Mouse (Mus musculus) thymus, postnatal 10 days (tissue): ENCODE results near the gene Gtf2h4.

Experiments
- DNase-seq, 2 experiments: peaks; one replicate each; pipeline ENCODE4 v3.0.0; 2021; ENCODE audit warnings: low spot score in 2 of 2

Gtf2h4 gene

GRCm38 (mm10) chr17:35697429-35697758 is 23.9 kb upstream of the Gtf2h4 start:
- DNase-seq: no peak

- no peak for DNase-seq
Observed at GRCm38 (mm10) chr17:35696691-35697090, 23.2 kb upstream of the Gtf2h4 start.

GRCm38 (mm10) chr17:35695289-35695688 is 21.8 kb upstream of the Gtf2h4 start:
- DNase-seq: peak; percentile 48 to 66

GRCm38 (mm10) chr17:35693906-35694305 is 20.4 kb upstream of the Gtf2h4 start:
- DNase-seq: no peak

- no peak for DNase-seq
Observed at GRCm38 (mm10) chr17:35692368-35692767, 18.8 kb upstream of the Gtf2h4 start.

GRCm38 (mm10) chr17:35691811-35692210 is 18.3 kb upstream of the Gtf2h4 start:
- DNase-seq: no peak

- no peak for DNase-seq
Observed at GRCm38 (mm10) chr17:35689936-35690645, 16.6 kb upstream of the Gtf2h4 start.

GRCm38 (mm10) chr17:35688347-35689175 is 15.0 kb upstream of the Gtf2h4 start:
- DNase-seq: peak in 1 of 2 experiments; percentile 64

- no peak for DNase-seq
Observed at GRCm38 (mm10) chr17:35685061-35685460, 11.5 kb upstream of the Gtf2h4 start.

- no peak for DNase-seq
Observed at GRCm38 (mm10) chr17:35681986-35682385, 8.4 kb upstream of the Gtf2h4 start.

- DNase-seq: no peak
Observed at GRCm38 (mm10) chr17:35680591-35680990, 7.1 kb upstream of the Gtf2h4 start.

GRCm38 (mm10) chr17:35672527-35672926 is 1.0 kb downstream of the Gtf2h4 start:
- DNase-seq: peak in 1 of 2 experiments; percentile 25

GRCm38 (mm10) chr17:35671846-35672245 is 1.7 kb downstream of the Gtf2h4 start:
- peak; percentile 80 to 89 for DNase-seq

GRCm38 (mm10) chr17:35669731-35670130 is 3.8 kb downstream of the Gtf2h4 start:
- peak; percentile 60 to 72 for DNase-seq

GRCm38 (mm10) chr17:35667334-35668065 is 6.0 kb downstream of the Gtf2h4 start, which contains the start of gene Vars2:
Gene Vars2, minus strand, starts transcription at chr17:35667592.
- peak; percentile 94 to 98 for DNase-seq

GRCm38 (mm10) chr17:35666851-35667256 is 6.7 kb downstream of the Gtf2h4 start:
- peak; percentile 42 to 48 for DNase-seq

GRCm38 (mm10) chr17:35665957-35666515 is 7.5 kb downstream of the Gtf2h4 start:
- peak; percentile 50 to 56 for DNase-seq

- DNase-seq: no peak
Observed at GRCm38 (mm10) chr17:35653086-35653485, 20.5 kb downstream of the Gtf2h4 start.

- DNase-seq: no peak
Observed at GRCm38 (mm10) chr17:35649429-35649828, 24.1 kb downstream of the Gtf2h4 start.

- DNase-seq: no peak
Observed at GRCm38 (mm10) chr17:35643609-35644236, 29.8 kb downstream of the Gtf2h4 start, which contains the start of gene Mucl3. Gene Mucl3, minus strand, starts transcription at chr17:35643695.

GRCm38 (mm10) chr17:35639352-35639751 is 34.2 kb downstream of the Gtf2h4 start:
- no peak for DNase-seq
